Mouse (Mus musculus) gastrocnemius, postnatal 14 days (tissue): ENCODE measurements at regions not wholly inside any gene's neighbourhood (a gene's known extent, or its start where the extent isn't known, plus 50 kb on each side); places are given as distances from the start of the nearest gene placed in this dataset.

Experiments used
- DNase-seq: peaks from one replicate; pipeline ENCODE4 v3.0.0; 2021; ENCODE audit warnings: mixed read lengths
- intact Hi-C: fragments of 180-260 bp; cut with DNase I; formaldehyde crosslinking; loops from one replicate; pipeline ENCODE4 v1.15.1; 2025; ENCODE audit warnings: low total_unique reads

DNA sequence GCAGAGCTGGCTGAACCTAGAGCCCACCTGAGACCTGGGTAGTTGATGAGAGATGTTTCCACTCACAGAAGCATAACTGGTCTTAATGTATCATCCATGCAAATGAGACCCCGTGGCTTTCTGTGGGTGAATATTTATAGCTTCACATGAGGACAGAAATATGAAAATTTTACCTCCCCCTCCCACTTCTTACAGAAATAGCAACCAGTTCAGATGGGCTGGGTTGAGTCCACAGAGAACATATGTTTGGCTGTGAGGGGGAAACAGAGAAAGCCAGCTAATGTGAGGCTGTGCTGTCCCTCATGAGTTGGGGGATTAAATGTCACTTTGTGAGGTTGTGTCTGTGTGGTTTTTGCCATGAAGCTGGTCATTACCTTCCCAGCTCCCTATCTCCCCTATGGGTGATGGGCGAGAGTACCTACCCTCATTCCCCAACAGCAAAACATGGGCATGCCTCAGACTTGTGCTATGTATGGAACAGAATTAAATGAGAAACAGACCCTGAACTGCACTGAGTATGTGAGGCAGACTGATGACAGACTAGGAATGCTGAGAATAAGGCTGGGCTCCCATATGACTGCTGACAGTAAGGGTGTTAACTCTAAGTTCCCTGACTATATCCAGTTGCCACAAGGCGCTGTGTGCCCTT, 178.7 kb upstream of the 1810046K07Rik start:
- no peak for DNase-seq
- intact Hi-C loops = no loop called here

DNA sequence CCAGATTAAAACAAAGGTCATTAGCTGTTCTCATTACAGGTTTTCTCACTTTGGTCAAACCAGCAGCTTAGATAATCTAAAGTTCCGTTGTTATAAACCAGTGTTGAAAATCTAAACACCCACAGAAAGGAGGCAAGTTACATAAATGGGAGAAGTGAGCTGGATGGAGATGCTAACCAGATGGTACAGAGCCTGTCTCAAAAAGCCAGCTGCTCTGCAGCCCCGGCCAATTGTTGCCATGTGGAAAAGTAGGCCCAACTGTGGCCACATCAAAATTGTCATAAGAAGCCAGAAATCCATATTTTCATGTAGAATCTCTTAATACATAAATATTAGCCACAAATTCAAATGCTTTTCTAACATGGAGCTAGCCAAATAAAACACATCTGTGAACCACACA, 188.9 kb upstream of the 1810046K07Rik start:
- peak; percentile 16 for DNase-seq

DNA sequence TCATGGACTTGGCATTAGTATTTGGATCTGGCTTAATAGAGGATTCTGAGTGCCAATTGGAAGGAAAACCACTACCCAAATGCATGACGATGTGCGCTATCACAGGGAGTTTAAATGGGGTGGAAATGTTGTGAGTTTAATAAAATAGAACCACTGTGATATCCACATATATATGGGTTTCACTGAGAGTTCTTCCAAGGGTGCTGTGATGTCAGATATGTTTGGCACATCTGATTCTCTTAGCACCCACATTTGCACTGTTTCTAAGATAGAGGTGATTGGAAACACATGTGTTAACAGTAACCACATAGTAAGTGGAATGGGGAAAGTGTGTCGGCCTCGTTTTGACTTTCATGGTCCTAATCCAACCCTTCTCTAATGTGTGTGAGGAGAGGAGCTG, 189.7 kb upstream of the 1810046K07Rik start:
- DNase-seq = peak; percentile 15
- intact Hi-C loops = no loop called here

More for the DNA sequence above, 188.9 kb upstream of the 1810046K07Rik start:
- intact Hi-C loops = no loop called here

DNA sequence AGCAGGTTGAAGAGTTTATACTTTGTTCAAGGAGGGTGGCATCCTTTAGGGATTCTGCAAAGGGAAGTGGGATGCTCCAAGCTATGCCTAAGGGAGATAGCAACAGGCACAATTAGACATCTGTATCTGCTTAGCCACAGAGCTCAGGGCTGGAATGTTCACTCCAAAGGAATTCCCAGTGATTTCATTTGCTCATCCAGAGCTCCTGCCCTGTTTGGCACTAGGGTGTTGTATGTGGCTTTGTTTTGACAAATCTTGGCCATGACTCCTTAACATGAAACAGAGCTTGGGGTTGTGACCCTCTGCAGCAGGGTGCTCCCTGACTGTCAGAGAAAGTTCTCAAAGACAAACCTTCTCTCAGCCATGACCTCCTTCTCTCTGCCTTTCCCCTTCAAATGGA, 194.8 kb upstream of the 1810046K07Rik start:
- DNase-seq = peak; percentile 7
- intact Hi-C loops = no loop called here

DNA sequence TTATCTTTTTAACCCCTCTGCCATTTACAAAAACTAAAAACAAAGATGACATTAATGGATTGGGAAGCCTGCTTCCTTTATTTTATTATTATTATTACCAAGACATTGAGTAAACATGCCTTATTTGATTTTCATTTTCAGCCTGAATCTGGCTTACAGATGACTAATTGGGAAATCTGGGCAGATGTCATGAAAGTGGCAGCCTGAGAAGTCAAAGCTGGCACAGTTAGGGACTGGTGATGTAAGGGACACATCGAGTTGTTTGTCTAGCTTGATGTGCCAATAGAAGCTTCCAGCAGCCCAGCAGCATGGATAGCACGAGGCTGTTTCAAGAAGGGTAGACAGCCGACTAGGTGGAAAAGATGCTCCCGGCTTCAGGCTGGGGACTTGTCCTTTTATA, 197.2 kb upstream of the 1810046K07Rik start:
- intact Hi-C loops = no loop called here
- no peak for DNase-seq

DNA sequence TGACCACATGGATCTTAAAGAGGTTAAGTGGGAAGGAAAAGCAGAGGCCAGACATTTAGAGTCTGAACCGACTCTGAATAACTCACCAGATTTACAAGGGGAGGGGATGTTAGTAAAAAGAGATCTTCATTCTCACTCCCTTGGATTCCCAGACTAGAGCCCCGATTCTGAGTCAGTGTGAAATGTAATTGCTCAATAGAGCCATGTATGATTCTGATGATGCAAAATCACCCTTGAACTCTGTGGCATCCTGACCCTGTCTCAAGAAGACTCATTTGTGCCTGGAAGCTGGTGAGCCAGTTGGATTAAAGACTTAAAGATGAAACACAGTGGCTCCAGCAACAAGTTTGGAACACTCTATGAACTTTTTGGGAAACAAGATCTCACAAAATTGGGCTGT, 210.2 kb upstream of the 1810046K07Rik start:
- intact Hi-C loops = no loop called here

DNA sequence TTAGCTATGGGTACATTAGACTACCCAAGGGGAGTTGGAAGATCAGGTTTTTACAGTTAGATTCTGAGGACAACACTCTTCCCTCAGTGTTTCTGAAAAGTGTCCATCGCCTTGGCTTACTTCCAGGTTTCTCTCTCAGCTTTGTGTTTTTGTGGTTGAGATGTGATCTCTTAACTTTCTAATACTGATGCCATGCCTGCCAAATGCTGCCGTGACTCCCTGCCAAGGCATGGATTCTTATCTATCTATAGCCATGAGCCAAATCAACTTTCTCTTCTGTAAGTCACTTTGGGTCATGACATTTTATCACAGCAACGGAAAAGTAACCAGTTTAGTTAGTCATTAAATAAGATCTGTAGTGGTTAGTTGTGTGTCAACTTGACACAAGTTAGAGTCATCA, 213.2 kb upstream of the 1810046K07Rik start:
- intact Hi-C loops = no loop called here
- DNase-seq = no peak

More for the DNA sequence above, 210.2 kb upstream of the 1810046K07Rik start:
- no peak for DNase-seq

DNA sequence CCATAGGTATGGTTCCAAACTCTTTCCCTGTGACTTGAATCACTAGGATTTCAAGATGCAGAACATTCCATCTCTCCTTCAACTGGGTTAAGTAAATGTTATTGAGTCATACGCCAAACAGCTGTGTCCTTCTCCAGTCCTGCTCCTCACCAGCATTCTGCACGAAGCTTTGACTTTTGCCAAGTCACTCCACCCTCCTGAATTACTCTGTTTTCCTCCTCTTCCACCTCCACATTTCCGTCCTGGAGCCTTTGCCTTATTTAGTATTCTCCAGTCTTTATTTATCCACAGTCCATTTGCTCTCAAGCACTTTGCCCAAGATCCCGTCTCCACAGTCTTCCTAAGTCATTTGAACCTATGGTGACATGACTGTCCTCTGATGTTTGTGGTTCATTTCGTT, 193.1 kb upstream of the Arhgap20 start:
- DNase-seq = no peak
- intact Hi-C loops = no loop called here

DNA sequence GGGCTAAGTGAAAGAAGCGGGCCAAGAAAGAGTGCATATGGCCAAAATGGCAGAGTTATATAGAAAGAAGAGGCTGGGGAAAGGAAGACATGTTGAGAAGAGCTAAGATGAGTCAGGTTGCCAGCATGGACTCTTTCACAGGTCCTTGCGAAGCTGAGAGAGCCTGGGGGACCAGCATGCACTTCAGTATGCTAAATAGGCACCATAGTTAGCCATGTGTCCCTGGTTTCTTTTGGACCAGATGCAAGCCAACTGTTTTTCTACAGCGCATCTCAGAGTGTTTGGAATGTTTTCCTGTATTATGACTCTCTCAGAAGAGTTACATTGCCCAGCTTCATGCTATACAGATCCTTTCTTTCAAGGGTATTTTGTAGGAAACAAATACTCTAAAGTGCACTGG, 183.5 kb upstream of the Arhgap20 start:
- DNase-seq = no peak
- intact Hi-C loops = no loop called here

DNA sequence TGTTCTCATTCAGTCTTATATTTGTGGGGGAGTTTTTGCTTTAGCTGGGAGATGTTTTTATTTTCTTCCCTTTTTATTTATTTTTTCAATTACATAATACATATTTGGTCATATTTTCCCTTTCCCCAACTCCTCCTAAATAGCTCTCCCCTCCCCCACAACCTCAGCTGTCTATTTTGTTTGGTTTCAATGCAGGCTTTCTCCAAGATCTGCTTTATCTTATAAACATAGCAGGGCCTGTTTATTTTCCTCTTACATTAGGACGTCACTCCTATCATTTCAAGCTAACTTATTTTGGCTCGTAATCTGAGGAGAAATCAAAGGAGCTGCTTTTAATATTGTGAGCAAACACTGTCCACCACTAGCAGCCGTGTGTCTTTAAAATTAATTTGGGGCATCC, 171.4 kb upstream of the Arhgap20 start:
- intact Hi-C loops = no loop called here
- DNase-seq = no peak

DNA sequence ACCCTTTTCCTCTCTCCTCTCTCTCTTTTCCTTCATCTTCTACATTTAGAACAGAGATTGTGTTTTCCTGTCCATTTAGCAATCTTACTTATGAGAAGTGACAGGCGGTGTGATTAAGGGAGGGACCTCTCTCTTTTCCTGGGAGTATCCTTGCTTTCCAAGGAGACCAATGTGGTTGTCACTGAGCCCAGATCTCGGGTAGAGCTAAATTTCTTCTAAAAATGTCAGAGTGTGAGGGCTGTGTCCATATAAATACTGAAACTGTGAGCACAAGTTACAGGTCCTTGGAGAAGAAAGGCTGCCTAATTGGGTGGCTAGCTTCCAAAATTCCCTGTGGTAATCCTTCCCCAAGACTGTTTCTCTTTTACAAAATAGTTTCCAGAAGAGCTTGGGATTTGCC, 166.4 kb upstream of the Arhgap20 start:
- peak; percentile 9 for DNase-seq

DNA sequence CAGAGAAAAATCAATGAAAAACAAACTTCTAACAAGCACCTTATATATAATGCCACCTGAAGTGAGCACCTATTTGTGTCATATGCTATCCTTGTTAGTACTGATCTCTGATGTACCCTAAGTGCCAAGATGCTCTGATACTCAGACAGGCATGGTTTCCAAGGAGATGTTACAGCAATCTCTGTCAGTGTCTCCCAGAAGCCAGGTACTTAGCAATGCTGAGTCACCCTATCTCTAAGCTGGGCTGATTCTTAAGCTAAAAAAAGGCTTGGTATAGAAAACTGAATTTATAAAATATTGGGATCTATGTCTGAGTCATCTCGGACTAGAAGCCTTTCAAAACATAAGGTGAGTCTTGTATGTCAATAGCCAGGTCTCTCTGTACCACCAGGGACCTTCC, 157.0 kb upstream of the Arhgap20 start:
- no peak for DNase-seq
- intact Hi-C loops = no loop called here

More for the DNA sequence above, 166.4 kb upstream of the Arhgap20 start:
- intact Hi-C loops = no loop called here

DNA sequence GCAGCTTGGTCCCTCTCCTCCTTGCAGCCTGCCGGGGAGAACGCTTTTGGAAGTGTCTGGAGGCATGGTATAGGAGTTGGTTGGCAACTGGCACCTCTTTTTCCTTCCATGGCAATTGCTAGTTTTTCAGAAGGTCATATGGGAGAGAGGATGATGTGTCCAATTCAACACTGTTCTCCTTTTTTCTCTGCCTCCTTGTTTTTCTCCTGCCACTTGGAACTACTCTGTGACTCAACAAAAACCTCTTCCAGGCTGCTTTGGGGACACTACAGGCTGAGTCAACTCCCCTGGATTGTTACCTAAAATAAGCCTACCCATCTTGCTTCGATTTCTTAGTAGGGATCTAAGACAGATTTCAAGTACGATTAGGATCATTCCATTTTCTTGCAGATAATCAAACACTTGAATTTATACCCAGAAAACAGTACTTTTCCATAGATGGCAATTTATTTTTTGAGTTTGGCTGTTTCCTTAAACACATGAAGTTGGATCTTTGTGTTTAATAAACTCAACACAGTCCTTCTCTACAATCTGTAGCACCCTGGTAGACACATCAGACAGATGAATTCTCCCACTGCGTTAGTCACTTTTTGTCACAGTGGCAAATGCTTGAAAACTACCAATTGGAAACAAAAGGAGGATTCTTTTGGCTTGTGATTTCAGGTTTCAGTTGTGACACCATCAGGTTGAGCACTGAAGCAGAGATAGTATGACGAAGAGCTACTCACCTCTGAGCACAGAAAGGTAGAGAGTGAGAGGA, 156.3 kb upstream of the Arhgap20 start:
- intact Hi-C loops = no loop called here
- no peak for DNase-seq

DNA sequence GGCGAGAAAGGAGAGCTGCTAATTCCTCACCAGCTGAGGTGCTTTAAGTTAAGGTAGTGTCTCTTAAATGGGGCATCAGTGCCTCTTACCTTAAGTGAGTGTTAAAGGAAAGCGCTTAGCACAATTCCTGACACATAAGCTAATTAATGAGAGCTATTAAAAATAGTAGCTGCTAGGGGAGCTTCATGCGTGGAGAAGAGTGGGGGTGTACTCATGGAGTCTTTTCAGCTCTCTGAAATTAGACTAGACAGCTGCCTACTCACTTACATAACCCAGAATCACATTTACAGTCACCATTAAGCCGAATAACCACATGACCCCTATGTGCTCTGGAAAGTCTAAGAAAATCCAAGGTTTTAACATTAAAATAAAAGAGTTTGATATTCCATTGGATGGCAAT, 139.0 kb upstream of the Arhgap20 start:
- DNase-seq = no peak
- intact Hi-C loops = no loop called here

DNA sequence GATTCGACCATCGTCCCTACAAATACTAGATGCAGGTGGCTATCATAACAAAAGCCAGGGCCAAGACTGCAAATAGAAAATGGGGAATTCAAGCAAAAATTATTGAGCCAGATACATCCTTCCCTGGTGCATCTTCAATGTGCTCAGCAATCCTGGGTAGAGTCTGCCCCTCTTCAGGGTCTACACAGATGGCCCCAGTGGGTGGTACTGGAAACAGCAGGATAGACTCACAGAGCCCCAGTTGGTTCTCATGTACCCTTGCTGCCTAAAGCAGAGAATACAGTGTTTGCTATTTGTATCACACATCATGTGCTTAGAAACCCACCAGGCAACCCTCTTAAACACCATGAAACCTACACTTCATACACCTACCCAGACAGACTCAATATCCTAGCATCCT, 129.0 kb upstream of the Arhgap20 start:
- intact Hi-C loops = no loop called here
- no peak for DNase-seq

DNA sequence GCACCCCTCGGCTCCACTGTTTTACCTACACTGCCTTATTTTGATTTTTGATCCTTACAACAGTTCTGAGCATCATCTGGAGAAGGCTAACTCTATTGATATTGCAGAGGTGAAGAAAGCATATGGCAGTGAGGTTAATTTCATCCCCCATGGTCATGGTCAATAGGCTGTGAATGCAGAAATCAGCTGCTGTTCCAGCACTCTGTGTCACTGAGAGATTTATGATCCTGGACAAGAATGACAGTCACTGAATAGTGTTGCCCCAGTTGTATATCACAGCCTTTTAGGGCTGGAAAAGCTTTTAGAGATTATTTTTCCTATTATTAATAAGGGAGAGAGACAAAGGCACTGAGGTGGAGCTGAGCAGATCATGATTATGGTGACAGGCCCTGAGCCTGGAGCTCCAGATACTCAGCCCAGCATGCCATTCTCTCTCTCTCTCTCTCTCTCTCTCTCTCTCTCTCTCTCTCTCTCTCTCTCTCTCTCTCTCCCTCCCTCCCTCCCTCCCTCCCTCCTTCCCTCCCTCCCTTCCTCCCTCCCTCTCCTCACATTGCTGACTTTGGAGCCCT, 128.5 kb upstream of the Arhgap20 start:
- intact Hi-C loops = no loop called here
- no peak for DNase-seq

DNA sequence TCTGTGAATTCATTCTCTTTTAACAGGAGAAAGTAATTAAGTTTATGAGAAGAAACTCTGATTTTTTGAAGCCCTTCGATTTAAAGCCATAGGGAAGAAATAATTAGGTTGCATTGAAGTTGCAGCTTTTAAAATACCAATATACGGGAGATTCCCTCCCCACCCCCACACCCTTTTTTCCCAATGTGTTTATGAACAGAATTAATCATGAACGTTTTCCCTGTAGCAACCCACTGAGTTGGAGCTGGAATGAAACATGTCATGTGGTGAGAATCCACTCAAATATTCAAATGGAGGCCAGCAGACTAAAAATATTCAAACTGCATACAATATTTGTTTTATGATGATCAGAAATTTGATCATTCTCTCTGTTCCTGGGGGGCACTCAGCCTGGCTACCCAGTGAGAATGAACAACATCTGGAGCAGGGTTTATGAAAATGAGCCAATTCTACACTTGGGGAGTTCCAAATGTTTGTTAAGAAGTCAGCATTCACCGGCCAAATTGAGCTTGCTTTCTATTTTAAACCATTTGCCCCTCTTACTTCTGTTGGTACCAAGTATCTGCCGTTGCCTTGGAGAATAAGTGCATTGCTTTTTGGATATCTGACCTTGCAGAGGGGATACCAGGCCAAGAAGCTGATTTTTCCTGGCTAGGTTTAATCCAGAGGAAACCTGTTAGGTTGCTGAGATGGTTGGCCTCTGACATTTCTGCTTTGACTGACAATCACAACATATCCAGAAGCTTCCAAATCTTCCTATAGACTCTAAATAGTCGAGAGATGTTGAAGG, 127.8 kb upstream of the Arhgap20 start:
- intact Hi-C loops = no loop called here
- DNase-seq = no peak

DNA sequence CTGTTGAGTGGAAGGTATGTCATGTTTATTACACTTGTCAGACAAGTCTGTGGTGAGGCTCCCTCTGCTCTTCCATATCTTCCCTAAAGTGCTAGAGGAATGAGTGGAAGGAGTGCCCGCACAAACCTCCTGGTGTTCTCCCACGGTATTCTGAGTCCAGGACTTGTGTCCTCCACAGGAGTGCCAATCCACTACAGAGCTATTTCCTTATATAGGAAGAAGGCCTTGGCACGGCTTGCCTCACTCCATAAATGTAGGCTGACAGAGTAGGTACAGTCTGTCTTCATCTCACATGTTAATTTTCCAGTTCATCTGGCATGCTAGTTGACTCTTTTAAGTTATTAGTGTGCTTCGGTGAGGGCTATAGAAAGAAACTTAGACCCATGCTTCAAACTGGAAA, 123.4 kb upstream of the Arhgap20 start:
- DNase-seq = no peak
- intact Hi-C loops = no loop called here

DNA sequence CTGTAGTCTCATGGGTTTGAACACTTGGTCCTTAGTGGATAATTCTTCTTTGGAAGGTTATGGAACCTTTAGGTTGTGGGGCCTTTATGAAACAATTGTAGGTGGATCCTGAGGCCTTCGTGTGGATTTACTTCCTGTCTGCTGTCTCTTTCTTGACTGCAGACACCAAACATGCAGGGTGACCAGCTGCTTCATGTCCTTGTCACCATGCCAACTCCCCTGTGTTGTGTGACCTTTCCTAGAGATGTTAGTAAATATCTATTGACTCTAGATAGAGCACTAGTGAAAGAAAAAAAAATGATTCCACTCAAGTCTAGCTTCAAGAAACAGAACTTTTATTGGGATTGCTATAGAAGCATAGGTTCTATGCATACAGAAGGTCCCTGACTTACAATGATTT, 119.7 kb upstream of the Arhgap20 start:
- intact Hi-C loops = no loop called here
- no peak for DNase-seq
